Mouse (Mus musculus) c-Kit-positive CD71-negative TER-119-negative erythroid progenitor cells, embryonic 14.5 days (primary cell): Measurements from ENCODE around the gene Efnb2.

Source experiments
- DNase-seq: peaks from one replicate; pipeline ENCODE4 v3.0.0-alpha.2; 2013; ENCODE audit warnings: low read depth

The Efnb2 gene

GRCm38 (mm10) chr8:8655346-8656340, 5.4 kb downstream of the Efnb2 start:
- DNase-seq = no peak

GRCm38 (mm10) chr8:8653906-8654489, 7.0 kb downstream of the Efnb2 start:
- no peak for DNase-seq

- DNase-seq = no peak
Observed at GRCm38 (mm10) chr8:8653343-8653742, 7.7 kb downstream of the Efnb2 start.

GRCm38 (mm10) chr8:8652388-8652787, 8.7 kb downstream of the Efnb2 start:
- no peak for DNase-seq

GRCm38 (mm10) chr8:8649944-8650343, 11.1 kb downstream of the Efnb2 start:
- no peak for DNase-seq

GRCm38 (mm10) chr8:8649536-8649935, 11.5 kb downstream of the Efnb2 start:
- no peak for DNase-seq

GRCm38 (mm10) chr8:8648686-8649085, 12.4 kb downstream of the Efnb2 start:
- DNase-seq = no peak

GRCm38 (mm10) chr8:8647824-8648223, 13.2 kb downstream of the Efnb2 start:
- no peak for DNase-seq

GRCm38 (mm10) chr8:8647319-8647718, 13.7 kb downstream of the Efnb2 start:
- DNase-seq = no peak

GRCm38 (mm10) chr8:8644160-8644915, 16.7 kb downstream of the Efnb2 start:
- DNase-seq = no peak

GRCm38 (mm10) chr8:8640264-8640588, 20.8 kb downstream of the Efnb2 start:
- DNase-seq = no peak

GRCm38 (mm10) chr8:8639569-8640263, 21.3 kb downstream of the Efnb2 start:
- no peak for DNase-seq

GRCm38 (mm10) chr8:8631394-8631793, 29.6 kb downstream of the Efnb2 start:
- DNase-seq = no peak

GRCm38 (mm10) chr8:8624017-8624416, 37.0 kb downstream of the Efnb2 start:
- DNase-seq = no peak

- DNase-seq = no peak
Observed at GRCm38 (mm10) chr8:8623486-8623885, 37.6 kb downstream of the Efnb2 start.

- no peak for DNase-seq
Observed at GRCm38 (mm10) chr8:8622476-8622875, 38.6 kb downstream of the Efnb2 start.

GRCm38 (mm10) chr8:8622031-8622430, 39.0 kb downstream of the Efnb2 start:
- no peak for DNase-seq

- no peak for DNase-seq
Observed at GRCm38 (mm10) chr8:8621236-8621917, 39.7 kb downstream of the Efnb2 start.

GRCm38 (mm10) chr8:8620536-8620935, 40.5 kb downstream of the Efnb2 start:
- DNase-seq = no peak

GRCm38 (mm10) chr8:8619221-8620194, 41.5 kb downstream of the Efnb2 start:
- DNase-seq = no peak
